Mouse (Mus musculus) stomach, postnatal 0 days (tissue): ENCODE results near the gene Thap2.

ENCODE experiments used
- CTCF ChIP-seq: IDR thresholded peaks from 2 replicates; pipeline ENCODE4 v1.5.1; 2016; ENCODE audit warnings: antibody characterized with exemption, low read depth, mild to moderate bottlenecking, moderate library complexity
- EP300 ChIP-seq: optimal IDR thresholded peaks from 2 replicates; pipeline ENCODE3; 2016; ENCODE audit warnings: antibody characterized with exemption

DNA sequence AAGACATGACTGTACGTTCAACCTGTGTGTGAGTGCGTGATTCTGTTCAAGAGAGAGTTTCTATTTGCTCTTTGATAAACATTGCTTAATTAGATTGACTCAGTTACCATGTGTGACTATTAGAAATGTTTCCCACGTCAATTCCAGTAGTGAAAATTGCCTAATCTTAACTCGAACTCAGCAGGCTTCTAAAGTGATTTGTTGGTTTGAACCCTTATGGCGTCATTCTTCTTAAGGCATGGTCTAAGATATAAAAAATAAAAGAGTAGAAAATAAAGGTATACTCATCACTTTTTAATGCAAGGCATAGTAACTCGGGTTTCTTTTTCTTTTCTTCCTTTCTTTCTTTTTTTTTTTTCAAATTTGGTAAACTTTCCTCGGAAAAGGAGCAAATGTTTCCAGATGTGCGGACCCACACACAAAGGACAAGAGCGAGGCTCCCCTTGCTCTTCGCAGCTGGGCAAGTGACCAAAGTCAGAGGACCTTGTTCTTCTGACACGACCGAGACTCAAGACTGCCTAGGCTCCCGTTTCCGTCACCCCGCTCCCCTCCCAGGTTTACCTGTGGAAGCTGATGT, 511 bp downstream of the Thap2 start:
- no peak for TF ChIP-seq CTCF
- no peak for TF ChIP-seq EP300
